Mouse (Mus musculus): Measurements from ENCODE around the gene Knl1.

- no peak for TF ChIP-seq MAFK (IDR thresholded peaks at IDR 0.05; ENCODE audit: insufficient read depth, low read depth, low read length)
- TF ChIP-seq HCFC1 (IDR thresholded peaks at IDR 0.05; ENCODE audit: borderline replicate concordance, insufficient read depth, low read length): no peak
Observed at GRCm38 (mm10) chr2:119028941-119029551, 17.9 kb upstream of the Knl1 start, which contains the start of gene Ccdc32.

Data from ES-E14 (cell line).